Mouse (Mus musculus) kidney, postnatal 4 days (tissue): Measurements from ENCODE around the gene Nup85.
A peak's percentile ranks its signal among the peaks of the same experiment; 100 is the strongest.
"Not testable (repeated sequence)": the region's sequence is repeated elsewhere in the genome, so short reads cannot be mapped to it uniquely, and the experiment has no call there.

Source experiments
- DNase-seq, 2 experiments: peaks; one replicate each; pipeline ENCODE4 v3.0.0; 2021; ENCODE audit warnings: mixed read lengths in 2 of 2

Gene Nup85

DNA sequence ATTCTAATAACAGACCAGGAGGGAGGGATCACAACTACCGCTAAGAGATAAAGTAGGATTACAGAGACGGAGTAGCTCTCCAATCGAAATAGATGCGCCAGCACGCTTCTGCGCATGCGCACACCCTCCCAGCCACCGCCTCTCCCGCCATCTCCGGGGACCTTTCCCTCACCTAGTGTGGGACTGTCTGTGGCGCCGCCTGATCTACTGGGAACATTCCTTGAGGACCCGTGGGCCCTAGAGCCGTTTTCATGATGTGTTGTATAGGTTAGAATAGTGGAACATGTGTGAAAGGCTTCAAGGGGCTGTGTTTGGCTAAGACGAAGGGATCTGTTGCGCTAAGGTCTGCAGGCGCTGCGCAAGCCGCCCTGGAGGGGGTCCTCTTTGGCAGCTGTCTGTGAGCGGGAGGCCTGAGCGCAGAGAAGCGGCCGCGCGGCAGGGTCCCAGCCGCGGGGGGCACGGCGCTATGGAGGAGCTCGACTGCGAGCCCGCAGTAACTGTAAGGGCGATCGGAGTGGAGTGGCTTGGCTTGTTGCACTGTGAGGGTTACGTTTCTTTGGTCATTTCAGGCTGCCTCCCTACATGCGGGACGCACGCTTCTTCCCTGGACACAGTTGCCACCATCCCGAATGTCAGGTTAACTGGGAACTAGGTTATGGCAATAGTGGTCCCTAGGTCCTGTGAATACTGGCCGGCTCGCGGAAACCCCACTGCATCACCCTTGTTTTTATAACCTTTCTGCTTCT, at the start of gene Nup85:
Gene Nup85, plus strand, starts transcription at position 371 of the 746 bp plus-strand sequence.
- peak; percentile 99 for DNase-seq

DNA sequence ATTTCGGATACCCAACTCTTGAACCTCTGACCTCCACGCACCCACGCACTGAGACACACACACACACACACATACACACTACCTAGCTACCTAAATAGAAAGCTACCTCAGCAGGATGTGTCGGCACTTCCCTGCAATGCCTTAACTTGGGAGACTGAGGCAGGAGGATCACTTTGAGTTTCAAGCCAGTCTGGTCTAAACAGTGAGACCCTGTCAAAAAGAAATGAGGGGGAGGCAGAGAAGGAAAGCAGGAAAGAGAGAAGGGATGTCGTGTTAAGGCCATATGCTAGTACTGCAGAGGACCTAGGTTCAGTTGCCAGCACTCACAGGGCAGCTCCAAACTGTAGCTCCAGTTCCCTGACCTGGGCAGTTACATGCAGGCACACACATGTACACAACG, 49.2 kb upstream of the Nup85 start:
- no peak for DNase-seq

GRCm38 (mm10) chr11:115516942-115517341, 47.3 kb upstream of the Nup85 start:
- DNase-seq = no peak

GRCm38 (mm10) chr11:115518693-115519092, 45.5 kb upstream of the Nup85 start:
- no peak for DNase-seq

- no peak for DNase-seq
Measured at GRCm38 (mm10) chr11:115519581-115519980, 44.7 kb upstream of the Nup85 start.

- no peak for DNase-seq
Measured at GRCm38 (mm10) chr11:115520218-115520617, 44.0 kb upstream of the Nup85 start.

DNA sequence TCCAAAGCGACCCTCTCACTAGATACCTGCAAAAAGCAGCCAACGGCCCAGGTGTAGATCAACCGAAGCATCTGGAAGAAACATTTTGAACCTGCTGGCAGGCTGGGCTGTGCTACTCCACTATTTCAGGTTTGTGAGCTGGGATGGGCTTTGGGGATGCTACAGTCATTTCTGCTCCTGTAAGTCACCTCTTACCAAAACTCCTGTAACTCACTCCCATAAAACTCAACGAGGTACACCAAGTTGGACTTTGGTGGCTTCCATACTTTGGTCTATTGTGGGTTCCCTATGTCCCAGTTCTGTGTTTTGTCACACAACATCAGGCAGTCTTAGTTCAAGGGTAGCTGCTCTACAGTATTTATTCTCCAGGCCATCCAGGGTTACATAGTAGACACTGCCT, 43.2 kb upstream of the Nup85 start:
- no peak for DNase-seq

DNA sequence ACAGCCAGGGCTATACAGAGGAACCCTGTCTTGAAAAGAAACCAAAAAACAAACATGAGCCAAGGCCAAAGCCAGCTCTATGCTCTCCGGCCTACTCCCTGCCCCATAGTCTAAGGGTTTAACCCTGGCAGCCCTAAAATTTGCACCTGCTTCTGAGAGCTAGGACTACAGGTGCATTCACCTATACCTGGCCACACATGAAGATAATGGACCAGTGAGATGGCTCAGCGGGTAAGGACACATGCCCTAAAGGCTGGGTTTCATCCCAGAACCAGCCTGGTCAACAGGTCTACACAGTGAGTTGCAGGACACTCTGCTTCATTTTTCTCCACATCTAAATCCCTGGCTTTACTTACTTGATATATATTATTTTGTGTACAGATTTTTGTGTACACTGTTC, 42.0 kb upstream of the Nup85 start:
- DNase-seq = no peak

- DNase-seq = no peak
Measured at GRCm38 (mm10) chr11:115522703-115523102, 41.5 kb upstream of the Nup85 start.

- DNase-seq = not testable (repeated sequence)
Measured at GRCm38 (mm10) chr11:115526446-115526845, 37.8 kb upstream of the Nup85 start.

- no peak for DNase-seq
Measured at GRCm38 (mm10) chr11:115534759-115535371, 29.4 kb upstream of the Nup85 start.

GRCm38 (mm10) chr11:115535401-115536037, 28.7 kb upstream of the Nup85 start:
- peak; percentile 78 to 89 for DNase-seq

- peak; percentile 99 to 100 for DNase-seq
Measured at GRCm38 (mm10) chr11:115536038-115536681, 28.1 kb upstream of the Nup85 start, which contains the start of gene Sumo2. Gene Sumo2, minus strand, starts transcription at chr11:115536276.

DNA sequence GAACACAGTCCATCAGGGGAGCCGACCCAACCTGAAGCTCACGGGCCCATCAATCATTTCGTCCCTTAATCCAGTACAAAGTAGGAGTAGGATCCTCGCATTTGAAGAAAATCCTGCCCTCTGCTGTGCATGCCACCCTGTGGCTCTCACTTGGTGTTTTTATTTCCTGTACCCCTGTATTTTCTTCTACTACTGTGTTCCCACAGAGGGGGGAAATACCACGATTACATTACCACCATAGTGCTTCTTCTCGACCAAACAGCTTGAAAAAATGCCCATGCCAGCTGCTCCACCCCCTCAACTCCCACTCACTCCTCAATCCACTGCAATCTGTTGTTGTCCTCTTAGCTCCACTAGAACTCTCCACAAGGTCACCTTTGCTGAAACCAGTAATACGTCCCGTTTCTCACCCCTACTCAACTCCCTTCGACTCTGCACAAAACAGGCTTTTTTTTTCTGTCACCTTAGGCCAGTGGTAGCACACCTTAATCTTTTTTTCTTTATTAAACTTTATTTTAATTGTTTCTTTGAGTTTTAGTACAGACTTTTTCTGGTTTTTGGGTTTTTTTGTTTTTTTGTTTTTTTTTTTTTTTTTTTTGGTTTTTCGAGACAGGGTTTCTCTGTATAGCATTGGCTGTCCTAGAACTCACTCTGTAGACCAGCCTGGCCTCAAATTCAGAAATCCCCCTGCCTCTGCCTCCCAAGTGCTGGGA, 27.2 kb upstream of the Nup85 start:
- DNase-seq = no peak

DNA sequence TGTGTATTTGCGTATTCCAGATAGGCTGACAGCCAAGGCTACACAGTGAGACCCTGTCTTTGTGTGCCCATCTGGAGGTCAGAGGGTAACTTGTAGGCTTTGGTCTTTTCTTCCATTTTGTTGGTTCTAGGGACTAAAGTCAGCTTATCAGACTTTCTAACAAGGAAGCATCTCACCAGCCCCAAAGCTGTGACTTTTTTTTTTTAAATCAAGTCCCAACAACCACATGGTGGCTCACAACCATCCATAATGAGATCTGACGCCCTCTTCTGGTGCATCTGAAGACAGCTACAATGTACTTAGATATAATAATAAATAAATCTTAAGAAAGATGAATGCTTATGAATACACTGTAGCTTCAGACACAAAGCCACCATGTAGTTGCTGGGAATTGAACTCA, 26.2 kb upstream of the Nup85 start:
- no peak for DNase-seq

GRCm38 (mm10) chr11:115543571-115543970, 20.7 kb upstream of the Nup85 start:
- DNase-seq = no peak

GRCm38 (mm10) chr11:115552783-115553182, 11.5 kb upstream of the Nup85 start:
- no peak for DNase-seq

GRCm38 (mm10) chr11:115555717-115556116, 8.5 kb upstream of the Nup85 start:
- no peak for DNase-seq

DNA sequence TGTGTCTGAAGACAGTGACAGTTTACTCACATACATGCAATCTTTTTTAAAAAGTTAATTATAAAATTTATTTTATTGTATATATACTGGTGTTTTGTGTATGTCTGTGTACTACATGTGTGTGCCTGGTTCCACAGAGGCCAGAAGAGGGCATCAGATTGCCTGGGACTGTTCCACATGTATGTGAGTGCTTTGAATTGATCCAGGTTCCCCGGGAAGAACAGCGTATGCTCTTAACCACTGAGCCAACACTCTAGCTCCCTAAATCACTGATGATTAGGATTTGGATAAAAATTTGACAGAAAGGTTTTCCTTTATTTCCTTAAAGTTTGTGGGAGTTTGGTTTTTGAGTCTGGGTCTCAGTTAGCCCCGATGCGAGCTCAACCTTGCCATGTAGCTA, 828 bp upstream of the Nup85 start:
- DNase-seq = no peak

- no peak for DNase-seq
Measured at GRCm38 (mm10) chr11:115564961-115565360, 727 bp downstream of the Nup85 start.

DNA sequence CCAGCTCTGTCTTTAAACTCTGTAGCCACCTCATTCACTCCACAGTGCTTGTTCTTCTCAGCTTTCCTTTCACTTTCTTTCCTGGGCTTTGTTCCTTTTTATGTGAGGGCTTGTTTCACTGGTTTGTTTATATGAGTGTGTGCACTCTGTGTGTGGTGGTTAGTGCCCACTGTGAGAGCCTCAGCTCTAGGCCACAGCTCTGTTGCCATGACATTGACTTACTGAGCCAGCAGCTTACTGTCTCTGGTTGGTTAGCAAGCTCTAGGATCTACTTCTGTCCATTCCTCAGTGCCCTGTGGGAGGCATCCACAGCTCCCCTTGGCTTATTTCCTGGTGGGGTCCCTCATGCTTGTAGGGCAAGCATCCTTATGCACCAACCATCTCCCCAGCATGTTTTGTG, 14.8 kb downstream of the Nup85 start:
- DNase-seq = no peak

DNA sequence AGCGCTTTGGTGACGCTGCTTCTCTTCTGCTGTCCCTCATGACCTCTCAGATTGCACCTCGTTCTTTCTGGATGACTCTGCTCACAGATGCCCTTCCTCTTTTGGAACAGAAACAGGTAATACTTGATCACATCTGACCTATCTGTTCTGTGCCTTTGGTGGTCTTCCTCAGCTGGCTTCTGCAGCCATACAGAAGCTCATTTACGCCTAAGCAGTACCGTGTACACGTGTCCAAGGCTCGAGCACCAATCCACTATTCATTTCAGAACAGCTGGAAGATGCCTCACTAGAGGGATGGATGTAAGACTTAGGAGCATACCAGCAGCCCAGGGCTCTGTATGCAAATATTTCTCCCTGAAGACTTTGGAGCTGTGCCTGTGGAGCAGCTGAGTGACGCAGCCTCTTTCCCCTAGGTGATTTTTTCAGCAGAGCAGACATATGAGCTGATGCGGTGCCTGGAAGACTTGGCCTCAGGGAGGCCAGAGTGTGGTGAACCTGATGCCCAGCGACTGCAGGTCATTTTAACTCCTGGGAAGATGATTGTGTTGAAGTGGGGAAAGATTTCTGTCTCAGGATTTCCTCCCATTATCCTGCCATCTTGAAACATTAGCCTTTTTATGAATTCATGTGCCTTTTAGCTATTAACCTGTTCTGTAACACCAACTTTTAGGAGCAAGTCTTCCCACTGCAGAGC, 18.8 kb downstream of the Nup85 start:
- no peak for DNase-seq
